Mouse (Mus musculus): ENCODE data around the gene Myrip.

DNA sequence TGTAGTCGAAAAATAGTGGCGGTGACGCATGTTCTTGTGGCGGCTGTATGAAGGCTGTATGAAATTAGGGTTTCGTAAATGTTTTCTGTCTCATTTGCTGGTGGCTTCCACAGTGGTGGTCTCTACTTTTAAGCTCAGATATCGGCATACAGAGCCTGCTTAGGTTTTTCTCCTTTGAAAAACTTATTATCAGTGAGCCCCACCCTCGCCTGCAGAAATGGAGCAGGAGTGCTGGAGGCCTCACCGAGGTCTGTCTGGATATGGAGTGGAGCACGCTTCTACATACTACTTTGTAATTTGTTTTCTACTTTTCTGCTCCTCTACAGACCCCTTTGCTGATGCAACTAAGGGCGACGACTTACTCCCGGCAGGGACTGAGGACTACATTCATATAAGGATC, 192.5 kb downstream of the Myrip start:
- no peak for TF ChIP-seq POLR2AphosphoS5 (IDR thresholded peaks at IDR 0.05; ENCODE audit: insufficient replicate concordance, low read depth, low read length)
- no peak for TF ChIP-seq CTCF (IDR thresholded peaks at IDR 0.05; ENCODE audit: low read depth, low read length)
- TF ChIP-seq TAL1 (conservative IDR thresholded peaks at IDR 0.05; ENCODE audit: low read depth, low read length): no peak
